In genomic region chr8:60809806-60810205, GRCm38 (mm10) we compare ENCODE assay signal across 35 mouse cellular contexts.
"Had no signal": no experiment of that assay in that cellular context is flagged by ENCODE, and none has a peak within 500 bp of the region (broad histone marks: within the 10 kb centered on the region; RNA-seq: fewer than 3 reads in every experiment).

No protein-coding gene starts in this region.

- H3K4me1 ChIP-seq: heart, embryonic 12.5 days; heart, embryonic 13.5 days; heart, embryonic 15.5 days; hindbrain, embryonic 15.5 days; intestine, embryonic 15.5 days; kidney, embryonic 15.5 days had no signal

- H3K4me3 ChIP-seq: heart, embryonic 12.5 days; heart, embryonic 13.5 days; heart, embryonic 15.5 days; hindbrain, embryonic 10.5 days; hindbrain, embryonic 12.5 days; hindbrain, embryonic 13.5 days; hindbrain, embryonic 15.5 days; intestine, embryonic 15.5 days; kidney, embryonic 15.5 days; layer of hippocampus, adult 2 months; left cerebral cortex, adult 2 months had no signal

- H3K27ac ChIP-seq: heart, embryonic 13.5 days; heart, embryonic 15.5 days; hindbrain, embryonic 10.5 days; hindbrain, embryonic 12.5 days; hindbrain, embryonic 13.5 days; hindbrain, embryonic 14.5 days; hindbrain, embryonic 15.5 days; hindbrain, postnatal 0 days; intestine, embryonic 15.5 days; kidney, embryonic 15.5 days; kidney, postnatal 0 days; layer of hippocampus, adult 2 months; left cerebral cortex, adult 2 months had no signal

- H3K27me3 ChIP-seq: heart, embryonic 12.5 days; heart, embryonic 13.5 days; heart, embryonic 15.5 days; hindbrain, embryonic 12.5 days; hindbrain, embryonic 13.5 days; hindbrain, embryonic 15.5 days; intestine, embryonic 15.5 days; kidney, embryonic 15.5 days had no signal

- H3K36me3 ChIP-seq: heart, embryonic 12.5 days; heart, embryonic 13.5 days; heart, embryonic 15.5 days; hindbrain, embryonic 10.5 days; hindbrain, embryonic 12.5 days; hindbrain, embryonic 13.5 days; hindbrain, embryonic 15.5 days; intestine, embryonic 15.5 days; kidney, embryonic 15.5 days had no signal

- DNase-seq: heart, postnatal 10 days; heart, postnatal 14 days; heart, postnatal 36 days; heart, postnatal 4 days; kidney, adult 11 months; kidney, adult 18-20 months; kidney, adult 2 months; kidney, adult 8-10 months; kidney, adult 9 months; kidney, postnatal 10 days; kidney, postnatal 14 days; kidney, postnatal 25 days; kidney, postnatal 36 days; kidney, postnatal 4 days; layer of hippocampus, adult 9-11 months; layer of hippocampus, postnatal 36 days had no signal

- H3K9ac ChIP-seq: heart, embryonic 12.5 days; heart, embryonic 13.5 days; heart, embryonic 15.5 days; hindbrain, embryonic 12.5 days; hindbrain, embryonic 13.5 days; hindbrain, embryonic 14.5 days; hindbrain, embryonic 15.5 days; intestine, embryonic 15.5 days; kidney, embryonic 15.5 days had no signal

- H3K4me2 ChIP-seq: heart, embryonic 11.5 days; heart, embryonic 12.5 days; heart, embryonic 13.5 days; heart, embryonic 15.5 days; hindbrain, embryonic 12.5 days; hindbrain, embryonic 13.5 days; hindbrain, embryonic 14.5 days; hindbrain, embryonic 15.5 days; intestine, embryonic 15.5 days; kidney, embryonic 15.5 days had no signal

- H3K9me3 ChIP-seq: heart, embryonic 12.5 days; heart, embryonic 13.5 days; heart, embryonic 15.5 days; hindbrain, embryonic 10.5 days; hindbrain, embryonic 12.5 days; hindbrain, embryonic 13.5 days; hindbrain, embryonic 15.5 days; intestine, embryonic 15.5 days; kidney, embryonic 15.5 days had no signal

- ATAC-seq: hindbrain, embryonic 16.5 days; hindbrain, postnatal 0 days; inflammation-experienced regulatory T-cells, adult 6 months; intestine, embryonic 15.5 days; intestine, embryonic 16.5 days; intestine, postnatal 0 days had no signal
